ENCODE assay signal across 8 mouse cellular contexts in genomic region chr3:28107446-28108004, GRCm38 (mm10).
A peak's percentile ranks its signal among the peaks of the same experiment; 100 is the strongest.
DNase-seq lines count a peak whose midpoint lies in the region; ATAC-seq and TF ChIP-seq lines count a peak whose summit lies in the region.

No protein-coding gene starts in this region.

- no peak for DNase-seq in cerebellum, adult 11-12 months
- DNase-seq in adipocyte (ENCODE audit: low spot score), result peak; percentile 85
- DNase-seq in forelimb bud, embryonic 11.5 days (ENCODE audit: low read depth, low spot score), result peak; percentile 51
- DNase-seq in intestine, embryonic 14.5 days (ENCODE audit: low spot score), result peak; percentile 55
- DNase-seq in left cerebral cortex, adult 2 months (ENCODE audit: extremely low spot score in 1 of 2, low spot score in 2 of 2), result peak; percentile 42 to 43
- DNase-seq in naive thymus-derived CD4-positive, alpha-beta T cell, adult 2 months (ENCODE audit: low read depth), result peak; percentile 5

- H3K4me2 ChIP-seq in intestine, embryonic 14.5 days (ENCODE audit: low read length), result no peak overlapping the region

- TF ChIP-seq CTCF in left cerebral cortex, adult 2 months (IDR thresholded peaks at IDR 0.05), result peak; percentile 84

- no peak overlapping the region for H3K9ac ChIP-seq in intestine, embryonic 14.5 days (ENCODE audit: low read length)

- no peaks in the 10 kb centered on the region for H3K4me1 ChIP-seq in intestine, embryonic 14.5 days (replicated peaks; ENCODE audit: control insufficient read depth, insufficient read depth, low read length)

- 39% methylated on average over 6 of the region's 6 CpGs for WGBS in intestine, embryonic 14.5 days

- ATAC-seq in cerebellum, adult (ENCODE audit: insufficient number of reproducible peaks, low FRiP score, low TSS enrichment), result 0 out of 2 replicates have a peak, but pooled peaks have one; percentile 18
- ATAC-seq in intestine, embryonic 14.5 days (replicated peaks; ENCODE audit: low FRiP score, low TSS enrichment, low read depth), result peak; percentile 74
- ATAC-seq in erythroid progenitor cell, adult 5-6 weeks (replicated peaks; ENCODE audit: low FRiP score, poor library complexity, severe bottlenecking), result no peak

- H3K36me3 ChIP-seq in intestine, embryonic 14.5 days (ENCODE audit: control insufficient read depth, insufficient read depth, low read length), result no peaks in the 10 kb centered on the region

- H3K9me3 ChIP-seq in intestine, embryonic 14.5 days (ENCODE audit: control insufficient read depth, low read length), result no peaks in the 10 kb centered on the region

- H3K4me3 ChIP-seq in intestine, embryonic 14.5 days (ENCODE audit: low read depth, low read length), result no peak overlapping the region
- H3K4me3 ChIP-seq in left cerebral cortex, adult 2 months, result no peak overlapping the region

- no peaks in the 10 kb centered on the region for H3K27me3 ChIP-seq in intestine, embryonic 14.5 days (replicated peaks; ENCODE audit: control insufficient read depth, insufficient read depth, low read length)

- no peak overlapping the region for H3K27ac ChIP-seq in intestine, embryonic 14.5 days (ENCODE audit: low read depth)
- H3K27ac ChIP-seq in left cerebral cortex, adult 2 months, result no peak overlapping the region

- intact Hi-C loops in left cerebral cortex, adult 2 months (cut with DNase I), result loop anchor here (2.0 to 10.0 kb wide), 4 partner anchors 125 to 773 kb away; no protein-coding TSS in a partner anchor
